Mouse (Mus musculus): ENCODE data around the gene Olfr373.
"Not testable (repeated sequence)": the region's sequence is repeated elsewhere in the genome, so short reads cannot be mapped to it uniquely, and the experiment has no call there.

Gene Olfr373

DNA sequence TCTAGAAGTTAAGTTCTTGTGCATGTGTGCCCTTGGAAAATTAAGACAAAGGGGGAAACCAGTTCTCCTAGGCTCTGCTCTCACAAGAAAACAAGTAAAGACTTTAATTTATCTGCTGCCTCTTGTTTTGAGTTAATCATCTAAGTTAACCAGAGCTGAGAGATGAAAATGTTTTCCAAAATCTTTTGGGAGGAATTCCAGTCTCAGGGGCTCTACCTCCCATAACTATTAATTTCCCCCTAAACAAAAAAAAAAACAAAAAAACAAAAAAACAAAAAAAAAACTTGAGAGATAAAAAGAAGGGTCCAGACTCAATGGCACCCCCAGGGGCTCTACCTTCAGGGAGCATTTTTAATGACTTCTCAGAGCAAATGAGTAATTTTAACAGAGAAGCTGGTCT is at the start of gene Olfr373:
TSS of gene Olfr373 (plus strand) at position 301 of the 400 bp plus-strand sequence.
- DNase-seq (ENCODE audit: low read depth, low spot score) = not testable (repeated sequence)

DNA sequence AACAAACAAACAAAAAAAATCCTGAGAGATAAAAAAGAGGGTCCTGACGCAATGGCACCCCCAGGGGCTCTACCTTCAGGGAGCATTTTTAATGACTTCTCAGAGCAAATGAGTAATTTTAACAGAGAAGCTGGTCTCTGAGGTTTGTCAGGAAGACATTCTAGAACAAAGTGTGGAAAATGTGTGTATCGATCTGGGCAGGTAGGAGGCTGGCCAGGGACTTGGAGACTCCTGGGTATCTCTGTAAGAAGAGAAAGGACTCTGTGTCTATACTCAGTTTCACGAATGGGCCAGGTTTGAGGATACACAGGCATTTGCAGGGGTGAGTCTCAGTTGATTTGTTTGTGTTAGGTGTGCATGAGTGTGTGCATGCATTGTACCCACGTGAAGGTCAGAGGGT is 42.1 kb upstream of the Olfr373 start, which contains the start of gene Olfr372:
TSS of gene Olfr372 (plus strand) at position 301 of the 400 bp plus-strand sequence.
- not testable (repeated sequence) for DNase-seq (ENCODE audit: low read depth, low spot score)

DNA sequence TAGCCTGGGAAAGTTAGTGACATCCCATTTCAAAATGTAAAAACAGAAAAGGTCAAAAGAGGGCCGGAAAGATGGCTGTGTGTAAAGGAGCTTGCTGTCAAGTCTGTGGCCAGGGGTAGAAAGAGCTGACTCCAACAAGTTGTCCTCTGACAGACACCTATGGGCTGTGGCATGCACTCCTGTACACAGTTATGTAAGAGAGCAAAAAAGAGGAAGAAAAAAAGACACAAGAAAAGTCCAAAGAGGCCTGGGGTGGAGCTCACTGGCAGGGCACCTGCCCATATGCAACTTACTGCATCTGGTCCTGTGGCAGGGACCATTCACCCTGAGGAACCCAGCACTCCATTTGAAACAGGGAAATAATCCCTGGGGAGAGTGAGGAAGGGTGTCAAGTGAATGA is 40.5 kb upstream of the Olfr373 start:
- DNase-seq (ENCODE audit: low read depth, low spot score) = no peak

DNA sequence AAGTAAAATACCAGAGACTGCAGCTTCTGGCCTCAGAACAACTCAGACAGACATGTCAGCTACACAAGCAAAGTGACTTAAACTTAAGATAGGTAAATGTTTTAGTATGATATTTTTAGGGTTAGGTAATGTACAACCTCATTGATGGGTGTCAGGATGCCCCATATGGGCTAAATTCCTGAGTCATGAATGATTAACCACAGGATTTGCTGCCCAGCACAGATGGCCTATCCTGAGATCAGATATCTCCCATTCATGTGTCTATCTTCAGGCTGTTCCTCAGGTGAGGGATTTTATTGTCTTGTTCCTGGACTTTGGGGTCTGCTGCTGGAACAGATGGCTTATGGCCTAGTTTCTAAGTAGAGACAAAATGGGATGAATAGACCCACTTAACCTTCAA is 28.3 kb upstream of the Olfr373 start:
- DNase-seq (ENCODE audit: low read depth, low spot score) = not testable (repeated sequence)

DNA sequence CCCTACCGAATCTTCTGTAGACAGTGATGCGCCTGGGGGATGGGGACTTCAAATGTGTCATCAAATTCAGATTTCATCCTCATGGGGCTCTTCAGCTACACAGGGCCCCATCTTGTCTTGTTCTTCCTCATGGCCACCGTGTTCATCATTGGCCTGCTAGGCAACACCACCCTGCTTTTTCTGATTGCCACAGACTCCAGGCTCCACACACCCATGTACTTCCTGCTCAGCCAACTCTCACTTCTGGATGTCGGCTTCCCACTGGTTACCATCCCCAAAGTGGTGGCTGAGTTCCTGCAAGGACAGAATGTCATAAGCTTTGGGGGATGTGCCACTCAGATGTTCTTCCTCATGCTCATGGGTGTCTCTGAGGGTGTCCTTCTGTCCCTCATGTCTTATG is 25.3 kb upstream of the Olfr373 start:
- DNase-seq (ENCODE audit: low read depth, low spot score) = not testable (repeated sequence)

DNA sequence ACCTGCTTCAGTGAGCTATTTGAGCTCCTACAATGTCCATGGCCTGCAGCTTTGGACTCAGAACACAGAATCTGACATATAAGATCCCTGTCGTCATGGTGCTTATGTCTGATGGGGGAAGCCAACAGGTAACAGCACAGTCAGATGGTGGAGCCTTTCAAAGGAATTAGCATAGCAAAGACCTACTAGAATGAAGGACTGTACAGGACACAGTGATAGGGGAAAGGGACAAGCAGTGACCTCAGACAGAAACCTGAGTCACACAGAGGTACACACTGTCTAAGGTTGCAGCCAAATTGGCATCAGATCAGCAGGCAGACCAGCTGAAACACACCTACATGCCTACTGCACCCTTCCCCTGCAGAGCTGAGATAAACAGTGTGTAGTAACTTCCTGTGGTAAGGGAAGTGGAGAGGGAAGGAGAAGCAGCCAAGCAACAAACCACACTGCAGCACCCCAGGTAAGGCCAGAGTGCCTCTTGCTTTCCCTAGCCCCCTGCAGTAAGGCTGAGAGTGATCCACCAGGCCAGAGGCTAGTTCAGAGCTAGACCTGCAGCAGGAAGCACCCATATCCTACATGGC is 16.1 kb upstream of the Olfr373 start:
- peak; percentile 31 for DNase-seq (ENCODE audit: low read depth, low spot score)

DNA sequence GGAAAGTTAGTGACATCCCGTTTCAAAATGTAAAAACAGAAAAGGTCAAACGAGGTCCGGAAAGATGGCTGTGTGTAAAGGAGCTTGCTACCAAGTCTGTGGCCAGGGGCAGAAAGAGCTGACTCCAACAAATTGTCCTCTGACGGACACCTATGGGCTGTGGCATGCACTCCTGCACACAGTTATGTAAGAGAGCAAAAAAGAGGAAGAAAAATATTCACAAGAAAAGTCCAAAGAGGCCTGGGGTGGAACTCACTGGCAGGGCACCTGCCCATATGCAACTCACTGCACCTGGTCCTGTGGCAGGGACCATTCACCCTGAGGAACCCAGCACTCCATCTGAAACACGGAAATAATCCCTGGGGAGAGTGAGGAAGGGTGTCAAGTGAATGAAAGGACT is 1.8 kb downstream of the Olfr373 start:
- peak; percentile 55 for DNase-seq (ENCODE audit: low read depth, low spot score)

DNA sequence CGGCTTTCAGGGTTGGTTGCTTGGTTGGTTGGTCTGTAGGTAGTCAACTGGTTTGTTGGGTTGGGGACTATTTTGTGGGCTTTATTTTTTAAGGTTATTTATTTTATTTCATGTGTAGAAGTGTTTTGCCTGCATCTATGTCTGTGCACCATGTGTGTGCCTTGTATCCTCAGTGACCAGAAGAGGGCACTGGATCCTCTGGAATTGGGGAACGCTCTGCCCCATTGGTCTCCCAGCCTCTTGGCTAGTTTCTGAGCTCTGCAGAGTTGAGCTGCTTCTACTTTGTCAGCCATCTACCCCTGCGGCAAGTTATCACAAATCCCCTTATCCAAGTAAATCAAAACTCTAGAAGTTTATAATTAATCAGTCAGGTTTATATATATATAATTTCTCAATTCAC is 4.6 kb downstream of the Olfr373 start:
- DNase-seq (ENCODE audit: low read depth, low spot score) = peak; percentile 37

DNA sequence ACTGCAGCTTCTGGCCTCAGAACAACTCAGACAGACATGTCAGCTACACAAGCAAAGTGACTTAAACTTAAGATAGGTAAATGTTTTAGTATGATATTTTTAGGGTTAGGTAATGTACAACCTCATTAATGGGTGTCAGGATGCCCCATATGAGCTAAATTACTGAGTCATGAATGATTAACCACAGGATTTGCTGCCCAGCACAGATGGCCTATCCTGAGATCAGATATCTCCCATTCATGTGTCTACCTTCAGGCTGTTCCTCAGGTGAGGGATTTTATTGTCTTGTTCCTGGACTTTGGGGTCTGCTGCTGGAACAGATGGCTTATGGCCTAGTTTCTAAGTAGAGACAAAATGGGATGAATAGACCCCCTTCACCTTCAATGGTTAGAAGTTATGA is 13.7 kb downstream of the Olfr373 start:
- not testable (repeated sequence) for DNase-seq (ENCODE audit: low read depth, low spot score)

DNA sequence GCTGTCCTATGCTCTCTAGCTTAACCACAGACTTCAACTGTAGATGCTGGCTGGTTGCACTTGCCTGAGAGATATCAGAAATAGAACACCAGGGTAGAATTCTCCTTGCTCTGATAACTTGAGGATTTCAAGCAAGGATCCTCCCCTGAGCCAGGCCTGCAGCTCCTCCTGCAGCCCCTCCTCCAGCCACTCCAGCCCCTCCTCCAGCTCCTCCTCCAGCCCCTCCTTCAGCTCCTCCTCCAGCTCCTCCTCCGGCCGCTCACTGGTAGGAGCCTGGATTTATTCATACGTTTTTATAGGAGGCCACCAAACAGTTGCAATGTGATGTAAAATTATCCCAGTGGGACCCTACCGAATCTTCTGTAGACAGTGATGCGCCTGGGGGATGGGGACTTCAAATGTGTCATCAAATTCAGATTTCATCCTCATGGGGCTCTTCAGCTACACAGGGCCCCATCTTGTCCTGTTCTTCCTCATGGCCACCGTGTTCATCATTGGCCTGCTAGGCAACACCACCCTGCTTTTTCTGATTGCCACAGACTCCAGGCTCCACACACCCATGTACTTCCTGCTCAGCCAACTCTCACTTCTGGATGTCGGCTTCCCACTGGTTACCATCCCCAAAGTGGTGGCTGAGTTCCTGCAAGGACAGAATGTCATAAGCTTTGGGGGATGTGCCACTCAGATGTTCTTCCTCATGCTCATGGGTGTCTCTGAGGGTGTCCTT is 16.6 kb downstream of the Olfr373 start:
- DNase-seq (ENCODE audit: low read depth, low spot score) = peak; percentile 65

DNA sequence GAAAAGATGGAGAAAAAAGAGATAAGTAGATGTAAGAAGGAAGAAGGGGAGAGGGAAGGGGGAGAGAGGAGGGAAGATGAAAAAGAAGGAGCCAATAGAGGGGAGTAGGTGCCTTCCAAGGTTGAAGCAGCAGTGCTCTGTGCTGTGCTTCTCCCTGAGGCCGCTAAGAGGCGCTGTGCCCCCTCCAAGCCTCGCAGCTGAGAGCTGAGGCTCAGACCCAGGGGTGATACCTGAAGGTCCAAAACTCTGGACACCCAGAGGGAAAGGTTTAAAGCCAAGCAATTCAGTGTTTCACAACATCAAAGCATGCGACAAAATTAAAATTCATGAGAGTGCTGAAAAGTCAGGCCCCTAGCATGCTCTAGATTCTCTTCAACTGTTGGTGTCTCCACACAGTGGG is 22.2 kb downstream of the Olfr373 start:
- DNase-seq (ENCODE audit: low read depth, low spot score) = peak; percentile 53

DNA sequence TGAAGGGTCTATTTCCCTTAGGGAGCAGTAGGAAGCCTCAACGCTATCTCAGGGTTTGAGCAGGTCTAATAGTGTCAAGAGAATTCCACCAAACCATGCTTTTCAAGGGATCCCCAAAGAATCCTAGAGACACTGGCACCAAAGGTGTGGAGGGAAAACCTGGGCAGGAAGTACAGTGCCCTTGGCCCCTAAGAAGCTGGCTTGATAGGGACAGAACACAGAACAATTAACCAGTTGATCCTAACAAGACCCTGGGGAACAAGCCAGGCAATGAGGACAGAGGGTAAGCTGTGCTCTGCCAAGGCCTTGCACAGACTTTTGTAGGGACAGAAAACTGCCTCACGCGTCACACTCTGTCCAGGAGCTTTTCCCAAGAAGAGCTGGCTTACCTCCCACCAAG is 23.8 kb downstream of the Olfr373 start, which contains the start of gene Olfr374:
TSS of gene Olfr374 (plus strand) at position 301 of the 400 bp plus-strand sequence.
- no peak for DNase-seq (ENCODE audit: low read depth, low spot score)

DNA sequence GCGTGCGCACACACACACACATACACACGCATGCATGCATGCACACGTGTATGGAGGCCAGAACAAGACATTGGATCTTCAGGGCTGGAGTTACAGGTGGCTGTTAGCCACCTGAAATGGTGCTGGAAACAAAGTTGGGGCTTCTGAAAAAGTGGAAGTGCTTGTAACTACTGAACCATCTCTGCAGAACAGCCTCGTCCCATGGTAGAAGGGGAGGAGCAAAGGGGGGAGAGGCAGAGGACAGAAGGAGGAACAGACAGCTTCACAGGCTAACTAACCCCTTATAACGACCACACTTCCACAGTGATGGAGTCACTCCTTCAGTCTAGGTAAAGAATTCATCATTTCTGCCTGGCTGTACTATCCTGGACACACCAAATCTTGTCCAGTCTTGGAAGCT is 27.9 kb downstream of the Olfr373 start:
- DNase-seq (ENCODE audit: low read depth, low spot score) = peak; percentile 92

DNA sequence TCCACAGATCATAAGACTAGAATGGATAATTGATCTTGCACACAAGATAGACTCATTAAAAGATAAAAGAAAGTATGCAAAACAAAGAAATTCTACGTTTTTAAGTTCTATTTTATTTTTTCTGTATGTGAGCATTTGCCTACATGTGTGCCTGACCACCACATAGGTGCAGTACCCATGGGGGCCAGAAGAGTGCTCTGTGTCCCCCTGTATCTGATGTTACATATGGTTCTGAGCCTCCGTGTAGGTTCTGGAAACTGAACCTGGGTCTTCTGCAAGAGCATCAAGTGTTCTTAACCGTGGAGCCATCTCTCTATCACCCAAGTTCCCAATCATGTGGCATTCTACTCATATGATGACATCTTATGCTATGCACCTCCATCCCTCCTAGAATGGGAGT is 29.5 kb downstream of the Olfr373 start:
- DNase-seq (ENCODE audit: low read depth, low spot score) = peak; percentile 48

DNA sequence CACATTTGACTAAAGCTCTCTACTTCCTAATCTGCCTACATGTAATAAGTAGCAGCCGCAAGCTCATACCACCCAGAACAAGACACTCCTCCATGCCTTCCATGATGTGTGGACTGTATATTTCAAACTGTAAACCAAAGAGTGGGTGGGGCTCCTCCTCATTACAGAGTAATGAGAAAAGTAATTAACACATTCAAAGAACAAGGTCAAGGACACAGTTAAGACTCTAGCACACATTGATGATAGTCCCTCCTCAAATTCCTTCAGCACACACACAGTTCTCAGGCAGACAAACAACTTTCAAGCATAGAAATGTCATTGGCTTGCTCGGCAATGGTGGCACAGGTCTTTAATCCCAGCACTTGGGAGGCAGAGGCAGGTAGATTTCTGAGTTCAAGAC is 32.2 kb downstream of the Olfr373 start:
- DNase-seq (ENCODE audit: low read depth, low spot score) = no peak

DNA sequence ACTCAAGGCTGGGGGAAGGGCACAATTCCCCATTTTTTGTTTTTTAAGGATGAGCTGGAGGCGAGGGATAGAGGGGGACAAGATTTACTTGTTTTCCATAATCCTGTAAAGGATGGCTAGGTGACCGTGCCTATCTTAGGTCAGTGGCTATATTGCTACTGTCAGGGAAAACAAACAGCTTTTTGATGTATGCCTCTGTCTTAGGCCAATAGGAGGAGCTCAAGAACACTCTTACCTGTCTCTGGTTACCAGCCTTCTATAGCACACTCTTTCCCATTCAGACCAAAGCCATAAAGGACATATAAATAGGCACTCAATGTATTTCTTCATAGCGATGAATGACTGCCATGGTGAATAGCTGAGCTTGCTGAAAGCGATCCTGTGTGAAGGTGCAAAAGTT is 35.6 kb downstream of the Olfr373 start:
- no peak for DNase-seq (ENCODE audit: low read depth, low spot score)

DNA sequence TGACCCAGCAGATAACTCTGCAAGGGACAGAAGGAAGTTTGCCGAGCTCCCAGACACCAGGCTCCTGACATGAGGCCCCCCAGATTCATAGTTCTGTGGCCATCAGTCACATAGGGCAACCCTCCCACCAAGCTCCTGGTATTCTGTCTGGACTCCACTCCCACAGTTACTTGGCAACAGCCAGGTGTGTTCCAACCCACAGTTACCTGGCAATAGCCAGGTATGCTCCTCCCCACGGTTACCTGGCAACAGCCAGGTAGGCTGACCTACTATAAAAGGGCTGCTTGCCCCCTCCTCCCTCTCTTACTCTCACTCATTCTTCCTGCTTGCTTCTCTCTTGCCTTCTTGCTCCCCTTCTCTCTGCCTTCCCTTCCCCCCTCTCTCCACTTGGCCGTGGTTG is 38.5 kb downstream of the Olfr373 start:
- not testable (repeated sequence) for DNase-seq (ENCODE audit: low read depth, low spot score)

DNA sequence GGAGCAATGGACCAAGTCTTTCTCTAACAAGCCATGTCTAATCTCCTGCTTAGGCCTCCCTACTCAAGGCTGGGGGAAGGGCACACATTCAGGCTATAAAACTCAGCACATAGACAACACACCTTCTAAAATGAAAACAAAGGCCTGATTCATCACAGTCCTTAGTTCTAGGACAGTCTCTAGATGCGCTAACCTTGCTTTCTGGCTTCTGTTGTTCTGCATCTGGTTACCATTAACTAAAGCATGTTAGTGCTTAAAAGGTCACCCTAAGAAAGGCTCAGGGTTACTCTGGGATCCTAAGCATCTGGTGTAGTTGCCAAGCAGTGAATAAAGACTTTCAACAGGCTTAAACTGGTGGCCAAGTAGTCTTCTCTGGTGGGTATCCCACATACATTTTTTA is 39.0 kb downstream of the Olfr373 start:
- no peak for DNase-seq (ENCODE audit: low read depth, low spot score)

DNA sequence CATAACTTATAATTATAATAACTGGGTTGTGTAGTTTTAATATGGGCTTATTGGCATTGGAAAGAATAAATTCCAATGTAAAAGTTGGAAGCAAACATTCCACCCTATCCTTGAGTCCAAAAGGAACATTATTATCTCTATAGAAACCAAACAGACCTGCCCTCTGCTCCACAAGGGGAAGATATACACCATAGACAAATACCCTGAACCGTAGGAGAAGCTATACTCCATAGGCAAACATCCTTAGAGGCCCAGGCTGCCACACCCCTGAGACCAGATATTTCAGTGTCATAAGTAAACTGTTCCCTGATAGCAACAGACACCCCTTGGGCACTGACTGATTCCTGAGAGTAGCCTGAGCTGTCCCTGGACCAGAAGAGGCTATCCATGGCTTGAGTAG is 44.9 kb downstream of the Olfr373 start:
- DNase-seq (ENCODE audit: low read depth, low spot score) = no peak

DNA sequence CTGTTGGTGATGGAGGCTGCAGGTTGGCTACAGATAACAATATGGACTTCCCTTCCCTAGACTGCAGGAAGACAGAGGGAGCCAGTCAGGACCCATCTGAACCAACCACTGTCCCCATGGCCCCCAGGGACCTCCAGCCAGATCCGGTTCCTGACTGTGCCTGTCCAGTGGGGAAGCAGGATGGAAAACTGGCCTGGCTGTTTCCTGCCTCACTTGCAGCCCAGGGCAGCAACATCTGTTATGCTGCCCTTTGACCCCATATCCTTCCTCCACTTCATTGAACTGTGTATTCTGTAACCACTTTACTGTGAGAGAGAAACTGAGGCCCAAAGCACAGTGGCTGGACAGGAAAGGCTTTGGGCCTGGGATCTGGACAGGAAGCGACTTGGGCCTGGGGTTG is 48.3 kb downstream of the Olfr373 start:
- DNase-seq (ENCODE audit: low read depth, low spot score) = no peak

DNA sequence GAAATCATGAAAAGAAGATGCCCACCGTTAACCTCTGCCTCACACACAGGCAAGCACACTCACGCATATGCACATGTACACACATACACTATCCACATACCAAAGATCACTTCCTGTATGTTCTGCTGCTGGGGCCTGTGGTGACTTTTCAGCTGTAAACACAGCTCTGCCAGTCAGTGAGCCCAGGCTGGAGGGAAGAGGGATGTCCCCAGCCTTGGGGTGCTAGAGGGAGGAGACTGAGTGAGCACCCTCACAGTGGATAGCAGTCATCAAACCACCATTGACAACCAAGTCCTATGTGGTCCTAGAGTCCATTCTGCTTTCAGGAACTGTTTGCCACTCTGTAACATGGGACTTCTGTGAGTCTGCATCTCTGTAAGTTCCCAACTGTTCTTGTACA is 48.9 kb downstream of the Olfr373 start:
- DNase-seq (ENCODE audit: low read depth, low spot score) = no peak

DNA sequence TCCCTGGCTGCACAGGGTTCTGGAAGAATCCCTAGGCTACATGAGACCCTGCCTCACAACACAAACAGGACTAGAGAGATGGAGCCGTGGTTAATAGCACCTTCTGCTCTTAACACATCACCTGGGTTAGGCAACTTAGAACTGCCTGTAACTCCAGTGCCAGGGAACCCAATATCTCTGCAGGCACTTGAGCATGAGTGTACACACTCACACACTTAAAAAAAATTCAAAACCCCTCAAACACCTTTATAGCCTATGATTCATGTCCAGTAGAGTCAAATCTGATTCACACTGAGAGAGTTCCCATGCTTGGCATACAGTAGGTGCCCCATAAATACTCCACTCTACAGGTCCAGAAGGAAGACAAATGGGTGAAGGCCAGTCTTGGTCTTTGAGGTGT is 49.4 kb downstream of the Olfr373 start:
- DNase-seq (ENCODE audit: low read depth, low spot score) = no peak

DNA sequence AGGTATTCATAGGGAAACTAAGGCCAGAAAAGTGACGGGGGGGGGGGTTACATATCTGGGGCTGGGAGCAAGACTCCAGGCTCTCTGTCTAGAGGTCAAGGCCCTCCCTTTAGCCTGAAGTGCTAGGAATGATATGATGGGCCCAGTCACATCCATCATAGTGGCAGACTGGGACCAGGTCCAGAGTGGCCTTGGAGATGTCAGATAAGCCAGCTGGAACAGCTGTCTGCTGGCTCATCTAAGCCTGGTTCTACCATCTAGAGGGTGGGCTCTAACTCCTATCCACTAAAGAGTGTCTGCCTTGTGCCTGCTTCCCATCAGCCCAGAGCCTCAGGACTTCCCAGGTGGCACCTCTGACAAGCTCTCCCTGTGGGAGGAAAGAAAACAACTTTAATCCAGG is 49.9 kb downstream of the Olfr373 start:
- DNase-seq (ENCODE audit: low read depth, low spot score) = no peak
